Mouse (Mus musculus) CD4-positive, CD25-positive, alpha-beta regulatory T cell, adult 4 months (primary cell): ENCODE data around the gene Cntn4. TPM values are rescaled to one million over a fixed set of nuclear protein-coding genes. Genes with fewer than 3 reads are reported as not detected.
"Not testable (repeated sequence)": the region's sequence is repeated elsewhere in the genome, so short reads cannot be mapped to it uniquely, and the experiment has no call there.

Source experiments
- ATAC-seq: one replicate; pipeline ENCODE4 v1.8.0; 2017
- polyA plus RNA-seq, 2 experiments: library from polyadenylated mRNA; unstranded; fragments of 100-300 nt; shearing (Covaris generic); gene quantifications; one replicate each; pipeline ENCODE4 v1.2.1; 2017

Gene Cntn4
- polyA plus RNA-seq, 2 experiments from 2014 or later = 0.42 TPM; not detected in 1

GRCm38 (mm10) chr6:106332466-106332865 is 655.0 kb downstream of the Cntn4 start:
- no peak for ATAC-seq

GRCm38 (mm10) chr6:106332933-106333332 is 655.5 kb downstream of the Cntn4 start:
- no peak for ATAC-seq

DNA sequence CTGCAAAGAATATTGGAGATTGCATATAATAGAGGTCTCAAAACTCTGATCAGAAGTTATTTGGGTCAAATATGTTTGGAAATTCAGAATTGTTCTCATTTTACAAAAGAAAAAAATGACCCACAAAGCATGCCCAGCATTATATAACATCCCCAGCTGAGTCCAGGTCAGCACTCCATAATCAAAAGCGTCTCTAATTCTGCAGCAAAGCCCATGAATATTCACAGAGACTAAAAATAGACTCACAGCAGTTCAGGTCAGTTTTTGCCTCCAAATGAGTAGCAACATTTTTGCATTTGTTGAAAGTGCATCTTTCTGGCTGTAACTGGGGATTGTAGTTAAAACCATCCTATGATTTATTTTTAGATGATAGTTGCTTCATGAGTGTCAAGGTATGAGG is 657.6 kb downstream of the Cntn4 start:
- ATAC-seq = no peak

DNA sequence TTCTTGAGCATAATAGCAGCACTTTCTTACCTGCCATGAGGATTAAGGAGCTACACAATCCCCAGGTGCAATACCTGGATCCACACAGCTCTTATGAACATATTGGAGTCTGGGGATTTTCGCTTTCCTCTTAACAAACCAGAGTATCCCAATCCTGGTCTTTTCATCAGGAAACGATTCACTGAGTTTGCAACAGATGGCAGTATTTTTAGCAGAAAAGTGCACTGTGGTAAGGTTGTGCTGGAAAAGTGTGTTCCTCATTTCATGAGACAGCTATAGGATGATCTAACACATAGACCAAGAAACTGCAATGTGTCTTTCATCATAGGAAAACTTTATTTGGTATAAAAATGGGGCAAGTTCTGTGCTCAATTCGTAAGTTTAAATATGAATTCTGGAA is 659.3 kb downstream of the Cntn4 start:
- no peak for ATAC-seq

- no peak for ATAC-seq
These were observed 660.4 kb downstream of the Cntn4 start for GRCm38 (mm10) chr6:106337829-106338228.

DNA sequence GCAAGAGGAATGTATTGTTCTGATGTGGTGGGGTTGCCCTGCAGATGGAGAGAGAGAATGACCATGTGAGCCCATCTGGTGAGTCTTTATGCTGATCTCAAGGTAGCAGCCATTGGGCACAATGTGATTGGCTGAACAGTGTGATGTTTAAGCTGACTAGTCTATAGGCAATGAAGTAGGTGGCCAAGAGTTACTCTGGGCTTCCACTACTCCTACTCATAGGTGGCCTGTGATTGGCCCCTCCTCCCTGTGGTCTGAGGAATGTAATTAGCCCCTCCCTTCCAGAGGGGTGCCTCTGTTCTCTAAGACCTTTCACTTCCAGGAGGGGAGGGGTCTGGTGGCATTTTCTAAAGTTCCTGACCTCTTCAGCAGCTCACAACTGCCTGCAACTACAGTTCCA is 663.7 kb downstream of the Cntn4 start:
- no peak for ATAC-seq

DNA sequence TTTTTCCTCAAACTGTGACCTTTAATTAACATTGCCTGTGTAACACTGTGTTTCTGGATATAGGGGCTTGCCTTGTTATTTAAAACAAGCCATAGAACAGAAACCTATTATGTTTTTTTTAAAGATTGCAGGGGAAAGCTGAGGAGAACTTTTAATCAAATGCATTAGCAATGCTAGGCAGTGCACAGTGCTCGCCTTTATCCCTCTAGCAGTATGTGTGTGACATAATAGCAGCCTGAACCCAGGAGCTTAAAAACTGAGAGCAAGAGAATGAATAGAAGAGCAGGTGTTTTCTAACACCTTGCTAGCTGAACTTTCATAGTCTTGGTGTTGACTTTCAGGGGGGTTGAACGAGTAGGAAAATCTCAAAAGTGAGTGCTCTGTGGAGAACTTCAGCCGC is 672.6 kb downstream of the Cntn4 start:
- no peak for ATAC-seq

DNA sequence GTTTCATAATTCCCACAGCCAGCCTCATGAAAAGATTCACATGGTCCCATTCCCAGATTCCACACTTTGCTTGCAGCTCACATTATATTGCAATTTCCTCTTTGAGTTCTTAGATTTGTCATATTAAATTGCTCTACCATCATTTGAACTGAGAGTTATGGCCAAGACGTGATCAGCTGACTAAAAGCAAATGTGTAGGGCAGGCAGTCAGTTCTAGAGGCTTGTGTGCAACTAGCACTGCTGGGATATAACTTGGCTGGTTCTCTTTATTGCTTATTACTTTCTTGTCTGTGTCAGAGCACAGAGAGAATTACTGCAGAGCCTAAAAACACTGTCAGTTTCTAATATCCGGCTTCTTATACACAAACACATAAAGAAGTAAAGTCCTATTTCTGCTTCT is 673.9 kb downstream of the Cntn4 start:
- no peak for ATAC-seq

- ATAC-seq = not testable (repeated sequence)
These were observed 681.3 kb downstream of the Cntn4 start for GRCm38 (mm10) chr6:106358801-106359200.

- ATAC-seq = no peak
These were observed 704.0 kb downstream of the Cntn4 start for GRCm38 (mm10) chr6:106381288-106382025.

GRCm38 (mm10) chr6:106387833-106388406 is 710.5 kb downstream of the Cntn4 start:
- ATAC-seq = no peak

GRCm38 (mm10) chr6:106408014-106408413 is 730.6 kb downstream of the Cntn4 start:
- ATAC-seq = no peak

DNA sequence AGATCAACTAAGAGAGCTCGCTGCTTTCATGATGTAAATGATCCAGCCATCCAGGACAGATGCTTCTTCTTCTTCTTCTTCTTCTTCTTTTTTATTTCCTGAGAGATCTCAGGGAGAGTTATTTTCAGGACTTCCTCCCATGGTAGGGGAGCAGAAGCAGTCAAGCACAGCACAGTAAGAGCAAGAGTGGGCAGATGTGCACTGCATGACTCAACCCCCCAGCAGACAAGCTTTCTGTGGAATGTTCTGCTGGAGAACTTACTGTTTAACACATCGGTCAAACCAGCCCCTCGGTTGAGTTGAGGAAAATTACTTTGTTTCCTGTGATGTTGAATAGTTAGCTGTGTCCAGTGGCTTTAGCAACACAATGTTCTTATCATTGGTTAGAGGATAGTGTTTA is 731.2 kb downstream of the Cntn4 start:
- no peak for ATAC-seq

- ATAC-seq = no peak
These were observed 745.5 kb downstream of the Cntn4 start for GRCm38 (mm10) chr6:106422947-106423346.

- no peak for ATAC-seq
These were observed 746.0 kb downstream of the Cntn4 start for GRCm38 (mm10) chr6:106423471-106423870.

DNA sequence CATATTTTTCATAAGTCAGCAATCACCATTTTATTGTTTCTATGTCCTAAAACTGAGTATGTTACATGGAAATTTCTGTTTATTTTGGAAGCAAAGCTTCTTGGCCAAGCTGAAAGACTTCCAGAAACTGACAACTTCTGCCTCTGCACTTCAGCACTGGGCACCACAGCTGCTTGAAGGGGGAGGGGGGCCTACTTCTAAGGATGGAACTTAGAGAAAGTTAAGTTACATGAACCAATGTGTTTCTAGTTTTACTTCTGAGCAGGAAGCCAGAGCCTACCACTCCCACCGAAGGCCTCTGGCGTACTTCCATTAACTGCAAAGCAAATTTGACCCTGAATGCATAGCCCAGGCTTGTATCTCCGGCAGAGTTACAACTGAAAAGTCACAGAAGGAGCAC is 749.2 kb downstream of the Cntn4 start:
- no peak for ATAC-seq

- no peak for ATAC-seq
These were observed 754.0 kb downstream of the Cntn4 start for GRCm38 (mm10) chr6:106431466-106431865.

DNA sequence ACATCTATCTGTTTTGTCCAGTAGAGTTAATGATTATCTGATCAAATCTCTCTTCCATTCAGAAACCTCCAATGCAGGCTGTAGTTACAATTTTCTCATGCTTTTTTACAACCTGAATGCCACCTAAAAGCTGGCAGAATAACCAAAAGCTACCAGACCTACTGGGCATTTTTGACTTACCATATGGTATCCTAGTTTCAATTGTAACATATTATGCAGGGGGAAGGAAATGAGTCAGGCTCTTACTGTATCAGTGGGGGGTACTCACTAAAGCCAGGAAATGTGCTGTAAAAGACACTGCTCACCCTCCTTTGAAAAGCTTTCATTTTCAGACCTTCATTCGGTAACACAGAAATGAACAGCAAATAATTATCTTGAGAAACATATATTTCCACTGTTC is 763.3 kb downstream of the Cntn4 start:
- ATAC-seq = no peak

DNA sequence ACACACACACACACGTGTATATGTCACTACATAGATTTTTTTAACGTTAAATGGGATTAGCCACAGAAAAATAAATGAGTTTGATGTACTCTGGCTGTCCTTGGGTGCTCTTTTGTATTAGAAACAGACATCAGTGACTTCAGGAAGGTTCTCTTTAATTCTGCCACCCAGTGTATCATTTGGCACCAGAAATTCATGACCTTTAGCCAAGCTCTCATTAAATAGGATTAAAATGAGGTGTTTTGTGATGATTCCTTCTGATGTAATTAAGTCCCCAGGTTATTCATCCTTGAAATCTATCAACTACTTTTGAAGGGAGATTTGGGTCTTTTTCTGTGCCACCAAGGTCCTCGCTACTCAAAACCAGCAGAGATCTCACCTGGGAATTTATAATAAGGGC is 763.8 kb downstream of the Cntn4 start:
- no peak for ATAC-seq

DNA sequence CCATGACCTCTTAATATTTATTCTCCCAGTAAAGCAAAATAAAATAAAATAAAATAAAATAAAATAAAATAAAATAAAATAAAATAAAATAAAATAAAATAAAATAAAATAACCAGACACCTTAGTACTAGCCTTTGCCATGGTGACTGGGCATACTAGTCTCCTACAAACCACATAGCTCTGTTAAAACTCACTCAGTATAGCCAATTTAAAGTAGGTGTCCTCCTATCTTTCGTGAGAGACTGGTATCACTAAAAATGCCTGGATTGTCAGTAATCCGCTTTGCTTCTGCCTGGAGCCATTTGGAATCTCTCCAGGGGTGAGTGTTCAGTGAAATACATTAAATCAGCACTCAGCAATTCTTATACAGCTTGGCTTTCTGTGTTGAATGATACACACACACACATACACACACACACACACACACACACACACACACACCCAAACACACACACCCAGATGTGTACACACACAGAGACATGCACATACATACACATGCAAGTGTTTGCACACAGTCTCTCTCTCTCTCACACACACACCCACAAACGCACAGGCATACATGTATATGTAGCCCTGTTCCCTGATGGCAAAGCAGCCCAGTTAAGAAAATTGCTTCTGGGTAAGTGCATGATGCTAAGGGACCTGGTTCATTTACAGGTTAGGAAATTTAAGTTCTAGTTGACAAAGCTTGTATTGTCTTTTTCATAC is 776.8 kb downstream of the Cntn4 start:
- ATAC-seq = no peak

- ATAC-seq = no peak
These were observed 778.2 kb downstream of the Cntn4 start for GRCm38 (mm10) chr6:106455616-106456015.

GRCm38 (mm10) chr6:106458166-106458565 is 780.7 kb downstream of the Cntn4 start:
- no peak for ATAC-seq

- ATAC-seq = no peak
These were observed 784.9 kb downstream of the Cntn4 start for GRCm38 (mm10) chr6:106462403-106462802.

DNA sequence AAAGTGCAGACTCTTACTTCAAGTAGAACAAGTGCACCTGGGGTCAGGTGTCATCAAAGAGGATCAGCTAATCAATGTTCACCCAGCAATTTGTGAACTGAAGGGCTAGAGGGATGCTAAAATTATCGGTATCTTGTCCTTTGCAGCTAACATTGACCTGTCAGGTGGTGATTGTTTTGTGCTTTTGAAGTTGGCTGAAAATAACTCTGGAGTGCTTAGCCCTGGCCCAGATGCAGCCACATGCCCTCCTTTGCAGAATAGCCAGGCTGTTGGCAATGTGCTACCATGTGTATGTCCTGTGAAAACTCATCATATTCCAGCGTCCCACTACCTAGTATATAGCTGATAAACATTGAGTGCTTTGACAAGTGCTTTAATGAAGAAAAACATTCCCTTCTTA is 786.4 kb downstream of the Cntn4 start:
- ATAC-seq = no peak
